Mouse (Mus musculus) frontal cortex, postnatal 14 days (tissue): ENCODE data around the gene Thada.

Experiments
- DNase-seq, 2 experiments: peaks; one replicate each; pipeline ENCODE4 v3.0.0; 2022; ENCODE audit warnings: low spot score in 2 of 2

The Thada gene

GRCm38 (mm10) chr17:84146458-84147182, 319.4 kb downstream of the Thada start:
- DNase-seq: no peak

- no peak for DNase-seq
Observed at GRCm38 (mm10) chr17:84145826-84146287, 320.1 kb downstream of the Thada start.

- no peak for DNase-seq
Observed at GRCm38 (mm10) chr17:84144762-84145599, 321.0 kb downstream of the Thada start.

GRCm38 (mm10) chr17:84144130-84144529, 321.9 kb downstream of the Thada start:
- DNase-seq: no peak

GRCm38 (mm10) chr17:84143219-84143844, 322.7 kb downstream of the Thada start:
- DNase-seq: no peak

GRCm38 (mm10) chr17:84141691-84142090, 324.3 kb downstream of the Thada start:
- no peak for DNase-seq

GRCm38 (mm10) chr17:84140822-84141507, 325.0 kb downstream of the Thada start:
- no peak for DNase-seq
